Mouse (Mus musculus) intestine, embryonic 14.5 days (tissue): Measurements from ENCODE around the gene Rdx. TPM values are rescaled to one million over a fixed set of nuclear protein-coding genes. Genes with fewer than 3 reads are reported as not detected.
A peak's percentile ranks its signal among the peaks of the same experiment; 100 is the strongest.

ENCODE experiments used
- ATAC-seq: fragments of 200-750 bp; cut with Nextera tagmentation; replicated peaks from 2 replicates; pipeline ENCODE4 v1.8.0; 2017; ENCODE audit warnings: low read depth, moderate number of reproducible peaks, moderate TSS enrichment, moderate library complexity; ENCODE audit not compliant: low FRiP score, low TSS enrichment
- DNase-seq: peaks from one replicate; pipeline ENCODE4 v3.0.0-alpha.2; 2018; ENCODE audit warnings: low spot score
- H3K27ac ChIP-seq: fragments of 300-500 bp; sonication (generic); 2 replicates; pipeline ENCODE4 v1.5.1; 2014; ENCODE audit warnings: low read depth, mild to moderate bottlenecking, control low read depth
- H3K27me3 ChIP-seq: fragments of 300-500 bp; sonication (generic); replicated peaks from 2 replicates; pipeline ENCODE4 v1.6.1; 2014; ENCODE audit warnings: low read length, control low read depth; ENCODE audit not compliant: control insufficient read depth, insufficient read depth
- H3K36me3 ChIP-seq: fragments of 300-500 bp; sonication (generic); 2 replicates; pipeline ENCODE4 v1.6.1; 2014; ENCODE audit warnings: low read length, control low read depth; ENCODE audit not compliant: control insufficient read depth, insufficient read depth
- H3K4me1 ChIP-seq: fragments of 300-500 bp; sonication (generic); replicated peaks from 2 replicates; pipeline ENCODE4 v1.6.1; 2014; ENCODE audit warnings: low read length, control low read depth, mixed read lengths; ENCODE audit not compliant: control insufficient read depth, insufficient read depth
- H3K4me2 ChIP-seq: fragments of 300-500 bp; sonication (generic); 2 replicates; pipeline ENCODE4 v1.6.1; 2014; ENCODE audit warnings: low read length
- H3K4me3 ChIP-seq: fragments of 300-500 bp; sonication (generic); 2 replicates; pipeline ENCODE4 v1.5.1; 2014; ENCODE audit warnings: low read depth, low read length, control low read depth, mixed read lengths
- H3K9ac ChIP-seq: fragments of 300-500 bp; sonication (generic); 2 replicates; pipeline ENCODE4 v1.6.1; 2014; ENCODE audit warnings: mild to moderate bottlenecking, low read length
- H3K9me3 ChIP-seq: fragments of 300-500 bp; sonication (generic); 2 replicates; pipeline ENCODE4 v1.6.1; 2016; ENCODE audit warnings: low read length, control low read depth; ENCODE audit not compliant: control insufficient read depth
- WGBS: fragments of 180-500 bp; shearing (Covaris S2); extraction: QIAGEN DNeasy Blood & Tissue Kit; methylation state at CpG from one replicate; pipeline ENCODE4 v1.1.7; 2014; 5-methylcytosine and 5-hydroxymethylcytosine counted together
- polyA plus RNA-seq: library from polyadenylated mRNA; unstranded; fragments of >200 nt; fragmentation: Nextera tagmentation; extraction: Ambion mirVana; gene quantifications from 2 replicates; pipeline ENCODE4 v1.2.1, GENCODE M21; 2014

Rdx gene
- polyA plus RNA-seq, 1 experiment from 2014 or later, result 98.6 TPM

DNA sequence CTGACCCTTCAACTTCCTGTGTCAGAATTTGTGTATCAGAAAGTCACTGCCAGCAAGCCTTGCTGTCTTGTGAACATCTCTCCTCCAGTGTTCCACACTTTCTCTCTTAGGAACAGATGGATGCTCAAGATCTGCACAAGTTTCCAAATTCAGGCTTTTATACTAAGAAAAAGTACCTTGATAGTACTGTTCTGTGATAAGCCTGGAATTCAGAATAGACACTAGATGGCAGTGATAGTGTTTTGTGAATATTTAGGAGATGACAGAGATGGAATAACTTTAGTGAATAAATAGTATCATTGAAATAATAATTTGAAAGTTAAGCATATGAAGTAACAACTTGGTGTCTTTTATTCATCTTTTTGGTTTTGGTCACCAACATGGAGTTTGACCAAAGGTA is 25.2 kb downstream of the Rdx start:
- H3K27me3 ChIP-seq, result no peaks in the 10 kb centered on the region

DNA sequence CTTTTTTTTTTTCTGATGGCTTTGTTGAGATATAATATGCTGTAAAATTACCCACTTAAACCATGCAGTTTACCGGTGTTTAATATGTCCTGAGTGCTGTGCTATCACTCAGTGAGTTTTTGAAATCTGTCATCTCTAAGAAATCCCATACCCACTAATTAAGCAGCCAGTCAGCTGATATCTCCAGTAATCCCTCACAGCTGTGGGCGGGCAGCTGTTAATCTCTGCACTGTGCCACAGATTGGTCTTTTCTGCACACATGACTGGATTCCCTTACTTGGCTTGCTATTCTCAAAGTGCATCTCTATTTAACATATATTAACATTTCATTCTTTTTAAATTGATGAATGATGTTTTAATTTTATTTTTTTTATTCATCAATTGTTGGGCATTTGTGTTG is 29.1 kb downstream of the Rdx start:
- no peak overlapping the region for H3K27ac ChIP-seq
- no peak overlapping the region for H3K4me2 ChIP-seq
- peaks cover 79% of the 10 kb centered on the region for H3K36me3 ChIP-seq
- H3K9me3 ChIP-seq, result no peaks in the 10 kb centered on the region
- no peak overlapping the region for H3K9ac ChIP-seq
- DNase-seq (no peak), ATAC-seq (no peak)
- H3K4me3 ChIP-seq, result no peak overlapping the region
- H3K4me1 ChIP-seq, result no peaks in the 10 kb centered on the region
- WGBS, result 94% methylated on average over 2 of the region's 2 CpGs
- H3K27me3 ChIP-seq, result no peaks in the 10 kb centered on the region

More for the DNA sequence above, 25.2 kb downstream of the Rdx start:
- Histone ChIP-seq H3K4me3 (no peak overlapping the region), H3K36me3 (peaks cover 84% of the 10 kb centered on the region), H3K4me2 (no peak overlapping the region), H3K9me3 (no peaks in the 10 kb centered on the region), H3K27ac (no peak overlapping the region), H3K4me1 (no peaks in the 10 kb centered on the region), H3K9ac (no peak overlapping the region)
- no peak for ATAC-seq
- DNase-seq, result no peak

DNA sequence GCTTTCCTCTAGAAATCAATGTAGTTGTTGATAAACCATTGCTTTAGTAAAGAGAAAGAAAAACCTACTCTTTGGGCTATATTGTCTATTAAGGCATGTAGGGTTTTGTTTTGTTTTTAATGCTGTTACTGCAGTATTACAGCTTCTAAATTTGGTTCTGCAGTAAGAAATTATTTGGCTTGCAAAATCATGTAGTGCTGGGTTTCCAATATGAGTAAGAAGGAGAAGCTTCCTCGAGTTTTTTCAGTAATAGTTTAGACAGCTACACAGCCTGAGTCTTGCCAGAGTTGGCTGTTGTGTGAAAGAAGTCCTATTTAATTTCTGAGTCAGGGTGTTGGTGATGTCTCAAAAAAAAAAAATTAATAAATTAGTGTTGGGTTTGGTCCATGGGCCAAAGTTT is 30.7 kb downstream of the Rdx start:
- ATAC-seq (no peak), DNase-seq (no peak)
- no peak overlapping the region for H3K27ac ChIP-seq
- H3K9ac ChIP-seq, result no peak overlapping the region
- H3K4me3 ChIP-seq, result no peak overlapping the region
- H3K9me3 ChIP-seq, result no peaks in the 10 kb centered on the region
- H3K27me3 ChIP-seq, result no peaks in the 10 kb centered on the region
- H3K4me2 ChIP-seq, result no peak overlapping the region
- 87% methylated on average over 1 of the region's 1 CpGs for WGBS
- peaks cover 80% of the 10 kb centered on the region for H3K36me3 ChIP-seq
- H3K4me1 ChIP-seq, result no peaks in the 10 kb centered on the region

DNA sequence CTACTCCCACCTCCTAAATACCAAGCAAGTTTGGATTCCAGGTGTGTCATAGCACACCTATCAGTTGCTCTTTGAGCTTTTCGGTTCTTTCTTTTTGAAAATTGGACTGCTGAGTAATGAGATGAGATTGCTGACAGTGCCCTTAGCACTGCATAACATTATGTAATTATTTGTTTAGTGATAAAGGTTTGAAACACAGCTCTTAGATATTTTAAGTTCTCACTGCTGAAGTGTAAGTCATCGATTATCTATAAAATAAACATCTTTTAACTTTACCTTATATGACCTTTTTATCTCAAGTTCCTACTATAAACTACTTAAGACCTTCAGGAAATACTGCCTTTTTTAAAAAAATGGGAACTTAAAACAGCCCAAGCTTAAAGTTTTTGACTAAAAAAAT is 35.0 kb downstream of the Rdx start:
- no peaks in the 10 kb centered on the region for H3K9me3 ChIP-seq
- H3K36me3 ChIP-seq, result peaks cover 78% of the 10 kb centered on the region
- no peak overlapping the region for H3K9ac ChIP-seq
- H3K4me2 ChIP-seq, result no peak overlapping the region
- WGBS, result 67% methylated on average over 2 of the region's 2 CpGs
- no peak for ATAC-seq
- no peaks in the 10 kb centered on the region for H3K27me3 ChIP-seq
- DNase-seq, result no peak
- no peak overlapping the region for H3K4me3 ChIP-seq
- H3K4me1 ChIP-seq, result no peaks in the 10 kb centered on the region
- H3K27ac ChIP-seq, result no peak overlapping the region

DNA sequence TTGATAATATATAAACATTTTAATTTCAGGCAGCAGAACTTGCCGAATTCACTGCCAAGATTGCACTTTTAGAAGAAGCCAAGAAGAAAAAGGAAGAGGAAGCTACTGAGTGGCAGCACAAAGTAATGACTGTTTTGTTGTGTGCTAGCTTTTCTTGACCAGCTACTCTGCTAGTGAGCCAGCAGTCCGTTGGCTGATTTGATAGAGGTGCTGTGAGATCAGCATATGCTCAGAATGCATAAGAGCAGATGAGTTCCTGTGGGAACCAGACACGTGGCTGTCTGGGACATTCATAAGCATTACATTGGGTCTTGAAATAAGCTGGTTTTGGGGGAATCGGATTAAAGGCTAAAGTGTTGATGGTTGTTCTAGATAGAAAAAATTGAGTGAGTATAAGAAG is 35.4 kb downstream of the Rdx start:
- Histone ChIP-seq H3K27me3 (no peaks in the 10 kb centered on the region), H3K9me3 (no peaks in the 10 kb centered on the region), H3K27ac (no peak overlapping the region), H3K4me3 (no peak overlapping the region), H3K4me1 (no peaks in the 10 kb centered on the region), H3K4me2 (no peak overlapping the region), H3K9ac (no peak overlapping the region), H3K36me3 (peaks cover 78% of the 10 kb centered on the region)
- WGBS, result 76% methylated on average over 4 of the region's 4 CpGs
- ATAC-seq, result no peak
- DNase-seq, result peak; percentile 51

DNA sequence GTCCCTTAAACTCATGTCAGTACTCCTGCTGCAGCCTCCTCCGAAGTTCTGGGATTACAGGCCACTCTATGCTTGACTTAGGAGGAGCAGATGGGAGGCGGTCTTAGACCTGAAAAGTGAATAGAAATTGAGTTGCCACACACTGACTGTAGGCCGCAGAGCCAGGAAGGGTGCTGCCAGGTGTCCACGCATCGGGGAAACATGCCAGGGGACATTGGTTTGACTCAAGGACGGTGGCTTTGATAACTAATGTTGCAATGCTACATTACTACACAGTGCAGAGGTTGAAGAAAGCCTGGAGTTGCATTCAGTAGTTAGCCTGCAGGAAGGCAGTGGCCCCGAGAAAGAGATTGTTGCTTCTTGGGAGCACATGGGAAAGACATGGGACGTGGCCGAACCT is 44.8 kb downstream of the Rdx start:
- no peak for DNase-seq
- no peaks in the 10 kb centered on the region for H3K27me3 ChIP-seq
- WGBS, result 94% methylated on average over 9 of the region's 9 CpGs

DNA sequence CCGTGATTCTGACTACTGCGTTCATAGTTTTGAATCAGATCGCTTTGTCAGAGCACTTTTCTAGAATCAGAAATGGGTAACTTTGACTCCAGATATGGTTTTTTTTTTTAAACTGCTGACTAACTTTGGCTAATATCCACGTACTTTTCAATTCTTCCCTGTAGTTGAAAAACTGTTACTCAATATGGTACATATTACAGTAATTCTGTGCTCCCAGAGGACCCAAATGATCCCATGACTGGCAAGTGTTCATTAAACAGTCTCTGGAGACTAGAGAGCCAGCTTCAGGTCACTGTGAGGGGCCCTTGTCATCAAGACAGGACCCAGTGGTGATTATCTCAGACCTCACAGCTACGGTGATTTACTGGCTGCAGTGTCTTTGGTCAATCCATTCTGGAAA is 45.3 kb downstream of the Rdx start:
- no peaks in the 10 kb centered on the region for H3K27me3 ChIP-seq
- ATAC-seq, result no peak
- WGBS, result 91% methylated on average over 5 of the region's 5 CpGs

More for the DNA sequence above, 44.8 kb downstream of the Rdx start:
- no peaks in the 10 kb centered on the region for H3K9me3 ChIP-seq
- H3K4me1 ChIP-seq, result no peaks in the 10 kb centered on the region
- peaks cover 29% of the 10 kb centered on the region for H3K36me3 ChIP-seq
- H3K4me3 ChIP-seq, result no peak overlapping the region
- H3K27ac ChIP-seq, result no peak overlapping the region
- H3K4me2 ChIP-seq, result no peak overlapping the region
- ATAC-seq, result no peak
- no peak overlapping the region for H3K9ac ChIP-seq

DNA sequence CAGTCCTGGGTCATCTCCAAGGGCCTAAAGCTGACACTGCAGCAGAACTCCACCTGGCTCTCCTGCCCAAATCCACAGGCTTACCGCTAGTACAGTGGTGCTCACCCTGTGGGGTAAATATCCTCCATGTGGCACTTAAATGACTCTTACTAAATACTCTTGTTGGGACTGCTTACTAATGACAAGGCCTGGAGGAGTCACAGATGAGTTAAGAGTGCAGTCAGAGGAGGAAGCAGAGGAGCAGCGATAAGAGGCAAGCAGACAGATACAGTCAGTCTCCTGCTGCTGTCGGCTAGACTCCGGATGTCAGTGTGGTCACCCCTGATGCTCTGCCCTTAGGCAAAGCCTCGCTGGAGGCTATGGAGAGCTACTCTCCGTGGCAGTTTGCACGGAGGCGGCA is 46.1 kb downstream of the Rdx start:
- ATAC-seq (no peak), DNase-seq (no peak)
- Histone ChIP-seq H3K36me3 (peaks cover 16% of the 10 kb centered on the region), H3K27ac (no peak overlapping the region), H3K9me3 (no peaks in the 10 kb centered on the region), H3K27me3 (0 out of 2 replicates have a peak, but pooled peaks cover 1% of the 10 kb centered on the region), H3K4me3 (no peak overlapping the region), H3K4me2 (no peak overlapping the region), H3K4me1 (no peaks in the 10 kb centered on the region), H3K9ac (no peak overlapping the region)
- 61% methylated on average over 8 of the region's 8 CpGs for WGBS

More for the DNA sequence above, 45.3 kb downstream of the Rdx start:
- H3K4me2 ChIP-seq, result no peak overlapping the region
- no peak overlapping the region for H3K9ac ChIP-seq
- peaks cover 24% of the 10 kb centered on the region for H3K36me3 ChIP-seq
- DNase-seq, result no peak
- no peak overlapping the region for H3K27ac ChIP-seq
- H3K9me3 ChIP-seq, result no peaks in the 10 kb centered on the region
- H3K4me1 ChIP-seq, result no peaks in the 10 kb centered on the region
- no peak overlapping the region for H3K4me3 ChIP-seq

DNA sequence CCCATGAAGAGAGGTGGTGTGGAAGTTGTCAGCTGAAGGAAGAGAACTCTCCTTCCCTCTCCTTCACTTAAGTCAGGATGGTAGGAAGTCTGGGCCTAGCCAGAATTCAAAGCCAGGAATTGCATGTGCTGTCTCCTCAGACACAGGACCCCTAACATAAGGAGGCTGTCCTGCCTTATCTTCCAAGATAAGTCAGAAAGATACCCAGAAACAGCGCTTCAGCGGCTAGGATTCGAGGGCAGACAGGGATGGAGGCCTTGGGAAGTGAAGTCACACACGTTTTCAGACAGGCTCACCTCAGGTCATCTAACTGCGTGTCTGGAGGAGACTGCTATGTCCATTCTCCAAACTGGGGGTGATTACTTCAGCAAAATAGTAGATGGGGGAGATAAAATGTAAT is 47.0 kb downstream of the Rdx start:
- no peak overlapping the region for H3K4me3 ChIP-seq
- H3K4me2 ChIP-seq, result no peak overlapping the region
- no peak for DNase-seq
- H3K27ac ChIP-seq, result no peak overlapping the region
- H3K9ac ChIP-seq, result no peak overlapping the region
- ATAC-seq, result no peak
- WGBS, result 72% methylated on average over 5 of the region's 5 CpGs
- no peaks in the 10 kb centered on the region for H3K4me1 ChIP-seq
- 0 out of 2 replicates have a peak, but pooled peaks cover 2% of the 10 kb centered on the region for H3K27me3 ChIP-seq
- peaks cover 7% of the 10 kb centered on the region; the same call in 1 of the 2 replicates for H3K36me3 ChIP-seq
- no peaks in the 10 kb centered on the region for H3K9me3 ChIP-seq
